Mouse (Mus musculus): ENCODE results near the gene Gm21865. TPM values are rescaled to one million over a fixed set of nuclear protein-coding genes. Genes with fewer than 3 reads are reported as not detected.
"Not testable (repeated sequence)": the region's sequence is repeated elsewhere in the genome, so short reads cannot be mapped to it uniquely, and the experiment has no call there.

The Gm21865 gene
- not detected in 2 replicates for polyA plus RNA-seq (2015; fragmentation: Nextera tagmentation; extraction: Ambion mirVana)

GRCm38 (mm10) chrY:40316803-40317202 is at the start of gene Gm21865:
Gm21865 (minus strand) TSS chrY:40316903.
- no CpG with 5 or more reads among the region's 7 CpGs for WGBS
- ATAC-seq (ENCODE audit: insufficient read depth, low FRiP score), result not testable (repeated sequence)

More at GRCm38 (mm10) chrY:40316803-40317202, at the start of gene Gm21865:
- H3K27ac ChIP-seq (ENCODE audit: low read length); H3K9ac ChIP-seq (ENCODE audit: low read length); H3K4me1 ChIP-seq (ENCODE audit: control insufficient read depth, insufficient read depth, low read length); H3K27me3 ChIP-seq (ENCODE audit: control insufficient read depth, insufficient read depth, low read length); H3K4me2 ChIP-seq (ENCODE audit: low read depth, low read length); H3K4me3 ChIP-seq (replicated peaks; ENCODE audit: low read length); H3K9me3 ChIP-seq (replicated peaks; ENCODE audit: control insufficient read depth, low read length); H3K36me3 ChIP-seq (ENCODE audit: control insufficient read depth, insufficient read depth, low read length): not testable (repeated sequence)

Other genes starting within 250 kb of the Gm21865 start
- gene Gm21882, start 64.6 kb upstream of the Gm21865 start, polyA plus RNA-seq (2015; fragmentation: Nextera tagmentation; extraction: Ambion mirVana), result not detected in 2 replicates

Measured in stomach, embryonic 16.5 days (tissue).